Mouse (Mus musculus) neural tube, embryonic 14.5 days (tissue): ENCODE measurements around the gene Fbxo6. TPM values are rescaled to one million over a fixed set of nuclear protein-coding genes. Genes with fewer than 3 reads are reported as not detected.

Source experiments
- ATAC-seq: fragments of 200-750 bp; cut with Nextera tagmentation; 2 replicates; pipeline ENCODE4 v1.8.0; 2017; ENCODE audit warnings: low read depth, mild to moderate bottlenecking, moderate TSS enrichment, moderate library complexity
- H3K27ac ChIP-seq: fragments of 300-500 bp; sonication (generic); 2 replicates; pipeline ENCODE4 v1.5.1; 2014; ENCODE audit warnings: low read depth, mild to moderate bottlenecking, control low read depth, low read length, moderate library complexity, mixed read lengths
- H3K27me3 ChIP-seq: fragments of 300-500 bp; sonication (generic); 2 replicates; pipeline ENCODE4 v1.6.1; 2014; ENCODE audit warnings: low read length; ENCODE audit not compliant: control insufficient read depth, insufficient read depth
- H3K36me3 ChIP-seq: fragments of 300-500 bp; sonication (generic); 2 replicates; pipeline ENCODE4 v1.6.1; 2014; ENCODE audit warnings: low read length, mixed read lengths; ENCODE audit not compliant: control insufficient read depth, insufficient read depth
- H3K4me1 ChIP-seq: fragments of 300-500 bp; sonication (generic); 2 replicates; pipeline ENCODE4 v1.6.1; 2014; ENCODE audit warnings: low read length; ENCODE audit not compliant: control insufficient read depth, insufficient read depth
- H3K4me2 ChIP-seq: fragments of 300-500 bp; sonication (generic); 2 replicates; pipeline ENCODE4 v1.6.1; 2014; ENCODE audit warnings: mild to moderate bottlenecking, low read depth, low read length, control low read depth
- H3K4me3 ChIP-seq: fragments of 300-500 bp; sonication (generic); 2 replicates; pipeline ENCODE4 v1.5.1; 2014; ENCODE audit warnings: low read depth, low read length, control low read depth, mixed read lengths
- H3K9ac ChIP-seq: fragments of 300-500 bp; sonication (generic); replicated peaks from 2 replicates; pipeline ENCODE4 v1.6.1; 2014; ENCODE audit warnings: low read depth, mild to moderate bottlenecking, control low read depth, low read length, mixed read lengths
- H3K9me3 ChIP-seq: fragments of 300-500 bp; sonication (generic); 2 replicates; pipeline ENCODE4 v1.6.1; 2016; ENCODE audit warnings: low read length; ENCODE audit not compliant: control insufficient read depth
- WGBS: fragments of 180-500 bp; shearing (Covaris S2); extraction: QIAGEN DNeasy Blood & Tissue Kit; methylation state at CpG from one replicate; pipeline ENCODE4 v1.1.7; 2014; 5-methylcytosine and 5-hydroxymethylcytosine counted together
- polyA plus RNA-seq: library from polyadenylated mRNA; unstranded; fragments of >200 nt; fragmentation: Nextera tagmentation; extraction: Ambion mirVana; gene quantifications from 2 replicates; pipeline ENCODE4 v1.2.1, GENCODE M21; 2014

The Fbxo6 gene
- polyA plus RNA-seq, 1 experiment from 2014 or later, result 19.7 TPM

DNA sequence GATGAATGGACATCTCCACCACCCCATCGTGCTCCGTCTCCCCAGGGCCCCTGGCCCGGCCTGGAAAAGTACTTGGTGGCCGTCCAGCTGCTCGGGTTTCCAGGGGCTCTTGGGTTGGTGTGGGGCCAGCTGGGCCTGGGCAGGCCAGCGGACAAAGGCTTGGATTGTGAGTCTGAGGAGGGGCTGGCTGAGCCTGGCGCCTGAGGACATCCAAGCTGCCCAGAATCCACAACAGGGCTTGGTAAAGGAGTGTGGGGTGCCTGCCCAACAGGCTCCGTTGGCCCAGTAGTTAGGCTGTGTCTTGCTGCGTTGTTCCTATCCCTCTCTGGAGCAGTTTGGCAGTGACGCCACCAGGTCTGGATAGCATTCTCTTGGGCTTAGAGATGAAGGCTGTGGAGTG is 14.5 kb upstream of the Fbxo6 start:
- WGBS, result under 1% methylated on average over 10 of the region's 10 CpGs
- peak; percentile 70 for ATAC-seq
- H3K9ac ChIP-seq, result no peak overlapping the region
- peaks cover 11% of the 10 kb centered on the region for H3K4me1 ChIP-seq
- no peaks in the 10 kb centered on the region for H3K9me3 ChIP-seq
- peaks cover 17% of the 10 kb centered on the region for H3K27me3 ChIP-seq
- no peaks in the 10 kb centered on the region for H3K36me3 ChIP-seq
- H3K4me2 ChIP-seq, result no peak overlapping the region
- peak overlapping the region; percentile 52; the same call in 1 of the 2 replicates for H3K27ac ChIP-seq
- no peak overlapping the region for H3K4me3 ChIP-seq

DNA sequence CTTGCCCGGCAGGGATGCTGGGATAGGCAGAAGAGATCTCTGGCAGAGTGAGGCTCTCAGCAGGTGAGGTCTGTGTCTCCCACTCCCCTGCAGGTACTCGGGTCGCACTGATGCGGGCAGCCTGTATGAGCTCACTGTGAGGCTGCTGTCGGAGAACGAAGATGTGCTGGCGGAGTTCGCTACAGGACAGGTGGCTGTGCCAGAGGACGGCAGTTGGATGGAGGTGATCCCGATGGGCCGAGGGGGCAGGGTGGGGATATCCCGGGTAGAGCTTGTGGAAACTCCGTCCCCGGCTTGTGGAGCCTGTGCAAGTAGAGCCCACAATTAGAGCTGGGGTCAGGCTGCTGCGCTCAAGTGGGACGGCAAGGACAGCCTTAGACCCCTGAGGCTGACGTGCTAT is 13.6 kb upstream of the Fbxo6 start:
- Histone ChIP-seq H3K4me2 (no peak overlapping the region), H3K4me3 (no peak overlapping the region)
- 3% methylated on average over 17 of the region's 17 CpGs for WGBS

DNA sequence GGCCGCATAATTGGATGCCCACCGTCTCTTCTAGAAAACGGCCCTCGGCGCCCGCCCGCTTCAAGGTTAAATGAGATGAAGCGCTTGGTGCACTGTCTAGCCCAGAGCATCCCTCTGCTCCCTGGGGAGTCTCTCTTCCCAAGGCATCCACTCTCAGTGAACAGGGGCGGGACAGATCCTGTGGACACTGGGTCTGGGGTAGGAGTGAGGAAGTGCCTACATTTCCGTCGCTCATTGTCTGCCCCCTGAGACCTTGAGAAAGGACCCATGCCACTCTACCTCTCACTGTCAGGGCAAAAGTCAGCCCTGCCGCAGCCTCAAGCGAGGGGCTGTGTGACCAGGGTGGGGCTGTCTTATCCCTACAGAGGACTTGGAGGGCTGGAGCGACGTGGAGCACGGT is 12.5 kb upstream of the Fbxo6 start:
- ATAC-seq, result no peak
- Histone ChIP-seq H3K27me3 (peaks cover 17% of the 10 kb centered on the region), H3K9ac (no peak overlapping the region), H3K9me3 (no peaks in the 10 kb centered on the region), H3K4me2 (peak overlapping the region; percentile 45; the same call in 1 of the 2 replicates), H3K4me1 (peaks cover 11% of the 10 kb centered on the region), H3K27ac (no peak overlapping the region), H3K36me3 (no peaks in the 10 kb centered on the region), H3K4me3 (no peak overlapping the region)
- WGBS, result 1% methylated on average over 16 of the region's 16 CpGs

More for the DNA sequence above, 13.6 kb upstream of the Fbxo6 start:
- Histone ChIP-seq H3K9ac (no peak overlapping the region), H3K36me3 (no peaks in the 10 kb centered on the region), H3K9me3 (no peaks in the 10 kb centered on the region), H3K27ac (no peak overlapping the region), H3K27me3 (peaks cover 17% of the 10 kb centered on the region), H3K4me1 (peaks cover 11% of the 10 kb centered on the region)
- no peak for ATAC-seq

DNA sequence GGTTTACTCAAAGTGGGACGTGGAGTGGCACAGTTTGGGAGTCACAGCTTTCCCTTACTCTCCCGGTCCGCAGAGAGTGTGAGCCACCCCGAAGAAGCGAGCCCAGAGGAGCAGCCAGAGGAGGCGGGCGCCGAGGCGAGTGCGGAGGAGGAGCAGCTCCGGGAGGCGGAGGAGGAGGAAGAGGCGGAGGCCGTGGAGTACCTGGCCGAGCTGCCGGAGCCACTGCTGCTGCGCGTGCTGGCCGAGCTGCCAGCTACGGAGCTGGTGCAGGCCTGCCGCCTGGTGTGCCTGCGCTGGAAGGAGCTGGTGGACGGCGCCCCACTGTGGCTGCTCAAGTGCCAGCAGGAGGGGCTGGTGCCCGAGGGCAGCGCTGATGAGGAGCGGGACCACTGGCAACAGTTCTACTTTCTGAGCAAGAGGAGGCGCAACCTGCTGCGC is 12.1 kb upstream of the Fbxo6 start:
- no peak overlapping the region for H3K27ac ChIP-seq
- H3K4me3 ChIP-seq, result peak overlapping the region; percentile 16; the same call in 1 of the 2 replicates
- no peak overlapping the region for H3K9ac ChIP-seq
- 0% methylated on average over 23 of the region's 29 CpGs for WGBS
- H3K27me3 ChIP-seq, result peaks cover 17% of the 10 kb centered on the region
- peak overlapping the region; percentile 45 for H3K4me2 ChIP-seq
- no peak for ATAC-seq
- no peaks in the 10 kb centered on the region for H3K9me3 ChIP-seq
- H3K36me3 ChIP-seq, result no peaks in the 10 kb centered on the region
- H3K4me1 ChIP-seq, result peaks cover 11% of the 10 kb centered on the region

DNA sequence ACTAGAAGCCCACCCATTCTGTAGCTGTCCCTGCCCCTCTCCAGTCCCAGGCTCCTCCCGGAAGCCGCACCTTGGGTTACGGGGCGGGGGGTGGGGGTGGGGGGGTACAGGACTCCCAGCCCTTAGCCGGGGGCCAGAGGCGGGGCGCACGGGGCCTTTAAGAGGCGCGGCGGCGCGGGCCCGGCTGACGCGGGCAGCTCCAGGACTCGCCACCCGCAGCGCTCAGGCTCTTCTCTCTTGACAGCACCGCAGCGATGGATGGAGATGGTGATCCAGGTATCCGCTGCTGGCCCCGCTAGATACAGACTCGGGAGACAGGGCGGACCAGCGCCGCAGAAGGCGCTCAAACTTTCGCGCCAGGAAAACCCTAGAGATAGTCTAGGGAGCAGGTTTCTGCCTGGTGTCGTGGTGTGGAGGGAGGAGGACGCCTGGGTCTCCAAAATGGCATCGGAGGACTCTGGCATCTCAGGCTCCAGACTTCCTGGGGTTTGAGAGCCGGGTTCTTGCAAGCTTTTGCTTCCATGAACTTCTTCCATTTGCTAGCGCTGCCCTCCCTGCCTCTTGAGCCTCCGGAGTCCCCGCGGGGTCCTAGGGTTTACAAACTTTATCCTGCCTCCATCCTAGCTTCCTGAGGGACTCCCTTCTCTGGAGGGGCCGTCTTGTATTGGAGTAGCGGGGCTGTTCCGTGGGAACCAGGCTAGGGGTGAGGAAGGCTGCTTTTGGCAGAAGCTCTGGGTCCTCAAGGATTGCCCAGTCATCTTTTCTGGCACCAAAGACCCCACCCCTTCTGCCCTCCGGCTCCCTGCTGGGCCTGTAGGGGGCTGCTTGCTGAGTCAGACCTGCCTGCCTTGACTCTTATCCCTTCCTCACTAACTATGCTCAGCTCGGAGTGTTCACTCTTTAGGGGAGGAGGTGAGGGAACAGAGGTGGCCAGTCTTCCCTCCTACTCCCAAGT is 8.8 kb upstream of the Fbxo6 start, which contains the start of the genes Fbxo44 and Fbxo2:
Gene Fbxo44 (minus strand): TSS at position 47 of the 955 bp plus-strand sequence.
Gene Fbxo2 (plus strand): TSS at position 186 of the 955 bp plus-strand sequence.
- peaks cover 17% of the 10 kb centered on the region for H3K27me3 ChIP-seq
- WGBS, result 1% methylated on average over 43 of the region's 43 CpGs
- peaks cover 16% of the 10 kb centered on the region for H3K4me1 ChIP-seq
- peak; percentile 73 for ATAC-seq
- no peaks in the 10 kb centered on the region for H3K9me3 ChIP-seq
- H3K4me2 ChIP-seq, result peak within 1 kb of the TSS; percentile 49
- peak within 1 kb of the TSS; percentile 91 for H3K9ac ChIP-seq
- peaks cover 8% of the 10 kb centered on the region; the same call in 1 of the 2 replicates for H3K36me3 ChIP-seq
- peak within 1 kb of the TSS; percentile 92 for H3K27ac ChIP-seq
- peak within 1 kb of the TSS; percentile 71 for H3K4me3 ChIP-seq

DNA sequence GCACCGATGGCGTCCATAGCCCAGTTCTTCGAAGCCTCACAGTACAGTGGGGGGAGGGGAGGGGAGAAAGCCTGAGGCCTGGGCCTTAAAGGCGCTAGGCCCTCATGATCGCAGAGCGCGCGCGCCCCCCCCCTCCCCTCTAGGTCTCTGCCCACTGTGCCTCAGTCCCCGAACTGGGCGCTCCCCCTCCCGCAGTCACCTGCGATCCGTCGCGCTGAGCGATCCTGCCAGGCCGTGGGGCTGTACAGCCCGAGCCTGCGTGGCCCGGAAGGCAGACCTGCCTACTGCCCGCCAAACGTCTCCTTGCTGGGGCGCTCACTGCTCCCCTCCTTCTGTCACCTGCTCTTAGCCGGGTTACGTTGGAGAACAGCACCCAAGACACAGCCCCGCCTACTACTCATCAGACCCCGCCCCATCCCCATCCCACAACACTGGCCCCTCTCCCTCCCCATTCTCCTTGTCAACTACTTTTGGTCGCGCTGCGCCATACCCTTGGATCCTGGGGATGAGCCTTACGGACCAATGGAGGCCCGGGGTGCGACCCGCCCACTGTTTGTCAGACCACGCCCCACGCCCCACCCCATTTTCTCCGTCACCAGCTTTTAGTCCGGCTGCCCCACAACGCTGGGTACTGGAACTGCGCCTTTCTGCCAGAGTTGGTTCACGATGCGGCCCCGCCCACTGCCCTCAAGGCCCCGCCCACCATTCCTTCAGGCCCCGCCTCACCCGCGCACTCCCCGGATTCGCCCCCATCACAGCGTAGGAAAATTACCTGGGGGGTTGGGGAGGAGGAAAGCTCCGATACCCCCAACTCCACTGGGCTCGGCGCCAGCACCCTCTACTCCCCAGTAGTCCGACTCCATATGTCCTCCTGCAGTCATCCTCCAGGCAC is 7.8 kb upstream of the Fbxo6 start:
- H3K9ac ChIP-seq, result peak overlapping the region; percentile 91
- H3K27ac ChIP-seq, result peak overlapping the region; percentile 92
- peak overlapping the region; percentile 71 for H3K4me3 ChIP-seq
- WGBS, result under 1% methylated on average over 55 of the region's 55 CpGs
- no peaks in the 10 kb centered on the region for H3K9me3 ChIP-seq
- H3K36me3 ChIP-seq, result peaks cover 12% of the 10 kb centered on the region; the same call in 1 of the 2 replicates
- H3K27me3 ChIP-seq, result peaks cover 11% of the 10 kb centered on the region
- H3K4me2 ChIP-seq, result peak overlapping the region; percentile 49
- H3K4me1 ChIP-seq, result peaks cover 16% of the 10 kb centered on the region
- peak; percentile 86 for ATAC-seq

DNA sequence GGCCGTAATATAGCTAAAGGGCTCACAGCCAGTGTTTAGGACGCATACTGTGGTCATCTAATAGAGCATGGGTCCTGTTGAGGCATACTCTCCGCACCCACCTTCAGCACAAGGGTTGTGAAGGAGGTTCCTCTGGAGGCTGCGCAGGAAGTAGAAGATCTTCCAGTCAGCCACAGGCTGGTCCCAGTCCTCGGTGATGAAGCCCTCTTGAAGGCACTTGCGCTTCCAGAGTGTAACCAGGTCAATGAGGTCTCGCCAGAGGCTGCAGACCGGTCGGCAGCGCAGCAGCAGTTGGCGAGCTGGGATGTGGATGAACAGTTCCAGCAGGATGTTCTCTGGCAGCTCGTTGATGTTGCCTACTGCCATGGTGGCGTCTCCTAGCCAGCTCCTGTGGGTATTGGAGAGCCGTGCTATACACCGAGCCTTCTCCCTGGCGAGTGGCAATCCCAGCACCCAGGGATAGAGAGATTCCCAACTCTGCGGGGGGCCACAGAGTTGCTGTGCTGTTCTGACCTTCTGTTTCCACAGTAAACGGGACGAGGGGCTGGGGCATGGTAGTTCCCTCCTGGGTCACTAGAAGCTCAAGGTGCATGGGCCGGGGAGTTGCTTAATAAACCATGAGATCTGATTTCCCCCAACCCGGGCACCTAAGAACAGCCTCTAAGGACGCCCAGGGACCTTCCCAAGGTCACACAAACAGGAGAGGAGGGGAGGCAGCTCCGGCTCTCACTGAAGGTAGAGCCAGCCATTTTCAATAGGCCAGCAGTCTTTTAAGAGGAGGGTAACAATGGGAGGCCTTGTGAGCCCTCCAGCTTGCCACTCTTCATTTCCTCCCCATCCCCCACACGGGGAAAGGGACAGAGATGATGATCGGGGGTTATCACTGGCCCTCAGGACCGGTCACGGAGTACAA is 6.8 kb upstream of the Fbxo6 start:
- Histone ChIP-seq H3K4me3 (peak overlapping the region; percentile 71), H3K4me1 (peaks cover 7% of the 10 kb centered on the region; the same call in 1 of the 2 replicates), H3K27ac (peak overlapping the region; percentile 92), H3K27me3 (peaks cover 5% of the 10 kb centered on the region; the same call in 1 of the 2 replicates), H3K4me2 (peak overlapping the region; percentile 49), H3K36me3 (peaks cover 21% of the 10 kb centered on the region), H3K9me3 (no peaks in the 10 kb centered on the region), H3K9ac (peak overlapping the region; percentile 91)
- peak; percentile 3 for ATAC-seq
- WGBS, result 22% methylated on average over 27 of the region's 27 CpGs

DNA sequence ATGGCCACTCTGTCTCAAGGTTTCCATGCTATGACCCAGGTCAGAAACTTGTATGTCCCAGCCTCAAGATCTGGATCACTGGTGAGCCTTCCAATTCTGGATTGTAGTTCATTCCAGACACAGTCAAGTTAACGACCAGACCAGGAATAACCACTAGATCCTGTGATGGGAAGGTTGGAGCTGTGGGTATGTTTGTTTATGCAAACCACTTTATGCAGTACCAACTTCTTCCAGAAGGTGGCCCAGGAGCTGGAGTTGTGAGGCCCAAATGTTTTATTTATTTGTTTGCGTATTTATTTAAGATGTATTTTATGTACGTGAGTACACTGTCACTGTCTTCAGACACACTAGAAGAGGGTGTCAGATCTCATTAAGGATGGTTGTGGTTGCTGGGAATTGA is 3.0 kb upstream of the Fbxo6 start:
- H3K9me3 ChIP-seq, result no peaks in the 10 kb centered on the region
- peaks cover 29% of the 10 kb centered on the region for H3K36me3 ChIP-seq
- H3K9ac ChIP-seq, result no peak overlapping the region
- no peak overlapping the region for H3K4me2 ChIP-seq
- WGBS, result 55% methylated on average over 3 of the region's 3 CpGs
- no peaks in the 10 kb centered on the region for H3K27me3 ChIP-seq
- H3K27ac ChIP-seq, result no peak overlapping the region
- no peak for ATAC-seq
- peaks cover 7% of the 10 kb centered on the region for H3K4me1 ChIP-seq
- H3K4me3 ChIP-seq, result no peak overlapping the region
